Mouse (Mus musculus) bone marrow macrophage, adult 2 months (primary cell): Measurements from ENCODE around the gene Ptp4a2.

Experiments used
- CTCF ChIP-seq: IDR thresholded peaks from 2 replicates; pipeline ENCODE4 v1.5.1; 2012; ENCODE audit warnings: low read depth, mild to moderate bottlenecking, low read length, moderate library complexity
- POLR2A ChIP-seq: IDR thresholded peaks from 2 replicates; pipeline ENCODE4 v1.6.1; 2012; ENCODE audit warnings: mild to moderate bottlenecking, low read depth, low read length, borderline replicate concordance

DNA sequence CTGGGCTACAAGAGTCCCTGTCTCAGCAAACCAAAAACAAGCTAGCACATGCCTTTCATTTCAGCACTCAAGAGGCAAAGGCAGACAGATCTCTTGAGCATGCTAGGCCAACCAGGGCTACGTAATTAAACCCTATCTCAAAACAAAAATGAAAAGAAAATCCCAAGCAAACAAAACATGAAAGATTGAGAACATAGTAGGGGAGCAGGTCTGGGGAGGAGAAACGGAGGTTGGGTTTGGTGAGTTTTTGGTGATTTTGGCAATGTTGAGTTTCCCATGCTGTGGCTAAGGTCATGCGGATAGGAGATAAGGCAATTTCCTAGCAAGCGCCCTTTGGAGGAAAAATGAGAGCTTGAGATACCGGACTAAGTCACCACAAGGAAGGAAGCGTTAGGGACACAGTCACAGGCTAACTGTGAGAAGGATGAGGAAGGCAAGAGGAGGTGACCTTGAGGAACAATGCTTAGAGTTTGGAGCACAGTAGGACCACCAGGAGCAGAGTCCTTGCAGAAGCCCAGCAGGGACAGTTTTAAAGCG, 18.3 kb upstream of the Ptp4a2 start:
- no peak for TF ChIP-seq POLR2A
- no peak for TF ChIP-seq CTCF
